Mouse (Mus musculus): ENCODE measurements around the gene Cacna1a. TPM values are rescaled to one million over a fixed set of nuclear protein-coding genes. Genes with fewer than 3 reads are reported as not detected.

Gene Cacna1a
- polyA plus RNA-seq, 1 experiment = 0.37 TPM

DNA sequence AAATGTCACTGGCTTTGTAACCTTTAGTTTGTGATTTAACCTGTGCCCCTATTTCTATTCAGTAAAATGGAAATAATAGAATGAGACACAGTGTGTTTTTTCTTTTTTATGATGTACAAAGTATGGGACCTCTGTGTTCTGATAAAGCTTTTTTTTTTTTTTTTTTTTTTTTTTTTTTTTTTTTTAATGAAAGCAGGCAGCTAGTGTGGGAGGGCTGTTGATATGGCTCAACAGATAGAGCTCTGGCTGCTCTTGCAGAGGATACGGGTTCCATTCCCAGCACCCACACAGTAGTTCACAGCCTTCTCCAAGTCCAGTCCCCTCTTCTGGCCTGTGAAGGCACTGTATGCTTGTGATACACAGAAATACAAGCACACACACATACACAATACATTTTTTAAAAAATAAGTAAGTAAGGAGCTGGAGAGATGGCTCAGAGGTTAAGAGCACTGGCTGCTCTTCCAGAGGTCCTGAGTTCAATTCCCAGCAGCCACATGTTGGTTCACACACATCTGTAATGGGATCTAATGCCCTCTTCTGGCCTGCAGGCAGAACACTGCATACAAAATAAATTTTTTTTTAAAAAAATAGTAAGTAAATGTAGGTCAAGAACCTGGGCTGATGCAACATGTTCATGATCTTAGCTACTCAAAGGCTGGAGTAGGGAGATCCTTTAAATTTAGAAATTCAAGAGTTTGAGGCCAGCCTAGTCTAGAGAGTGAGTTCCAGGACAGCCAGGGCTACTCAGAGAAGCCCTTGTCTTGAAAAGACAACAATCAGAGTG, 253.5 kb downstream of the Cacna1a start:
- H3K27ac ChIP-seq (ENCODE audit: control insufficient read depth, insufficient read depth, low read depth, low read length, poor library complexity) = no peak overlapping the region
- H3K4me3 ChIP-seq (replicated peaks; ENCODE audit: control insufficient read depth, low read depth, low read length) = no peak overlapping the region
- TF ChIP-seq CTCF (IDR thresholded peaks at IDR 0.05; ENCODE audit: control insufficient read depth, insufficient read depth, low read length) (no peak), POLR2A (IDR thresholded peaks at IDR 0.05; ENCODE audit: borderline replicate concordance, control insufficient read depth, low read depth, low read length) (no peak)
- no peaks in the 10 kb centered on the region for H3K4me1 ChIP-seq (ENCODE audit: control insufficient read depth, insufficient read depth, low read length)
- whole genome bisulfite sequencing = 63% methylated on average over 1 of the region's 1 CpGs

DNA sequence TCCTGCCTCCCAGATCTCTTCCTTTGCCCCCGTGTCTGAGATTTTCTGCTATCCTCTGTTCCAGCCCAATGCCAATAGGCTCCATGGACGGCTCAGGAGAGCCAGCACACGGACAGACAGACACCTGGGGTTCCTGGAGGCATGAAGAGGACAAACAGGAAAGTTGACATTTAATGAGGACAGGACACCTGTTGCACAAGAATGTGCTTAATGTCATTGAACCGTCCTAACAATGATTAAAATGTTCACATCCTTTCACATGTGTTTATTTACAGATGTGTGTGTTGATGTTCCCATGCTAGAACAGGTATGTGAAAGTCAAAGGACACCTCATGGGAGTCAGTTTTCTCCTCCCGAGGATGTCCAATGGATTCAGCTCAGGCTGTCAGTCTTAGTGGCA, 254.8 kb downstream of the Cacna1a start:
- Histone ChIP-seq H3K4me1 (ENCODE audit: control insufficient read depth, insufficient read depth, low read length) (no peaks in the 10 kb centered on the region), H3K27ac (ENCODE audit: control insufficient read depth, insufficient read depth, low read depth, low read length, poor library complexity) (no peak overlapping the region), H3K4me3 (replicated peaks; ENCODE audit: control insufficient read depth, low read depth, low read length) (no peak overlapping the region)
- no peak for TF ChIP-seq POLR2A (IDR thresholded peaks at IDR 0.05; ENCODE audit: borderline replicate concordance, control insufficient read depth, low read depth, low read length)
- TF ChIP-seq CTCF (IDR thresholded peaks at IDR 0.05; ENCODE audit: control insufficient read depth, insufficient read depth, low read length) = no peak
- 72% methylated on average over 5 of the region's 5 CpGs for WGBS

DNA sequence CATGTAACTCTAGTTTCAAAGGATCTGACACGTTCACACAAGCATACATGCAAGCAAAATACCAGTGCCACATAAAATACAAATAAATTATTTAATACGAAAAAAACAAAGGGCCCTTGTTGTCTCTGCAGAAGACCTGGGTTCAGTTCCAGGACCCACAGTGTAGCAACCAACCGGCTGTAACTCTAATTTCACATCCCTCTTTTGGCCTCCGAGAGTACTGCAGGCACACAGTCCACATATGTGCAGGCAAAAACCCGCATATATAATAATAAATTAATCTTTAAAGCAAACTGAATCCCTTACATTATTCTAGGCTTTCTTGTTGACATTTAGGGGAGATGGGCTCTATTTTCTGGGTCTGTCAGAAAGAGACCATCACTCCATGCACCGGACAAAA, 258.6 kb downstream of the Cacna1a start:
- H3K4me3 ChIP-seq (replicated peaks; ENCODE audit: control insufficient read depth, low read depth, low read length) = no peak overlapping the region
- no peak for TF ChIP-seq POLR2A (IDR thresholded peaks at IDR 0.05; ENCODE audit: borderline replicate concordance, control insufficient read depth, low read depth, low read length)
- no peak for TF ChIP-seq CTCF (IDR thresholded peaks at IDR 0.05; ENCODE audit: control insufficient read depth, insufficient read depth, low read length)
- H3K4me1 ChIP-seq (ENCODE audit: control insufficient read depth, insufficient read depth, low read length) = no peaks in the 10 kb centered on the region
- no peak overlapping the region for H3K27ac ChIP-seq (ENCODE audit: control insufficient read depth, insufficient read depth, low read depth, low read length, poor library complexity)
- 65% methylated on average over 6 of the region's 6 CpGs for WGBS

DNA sequence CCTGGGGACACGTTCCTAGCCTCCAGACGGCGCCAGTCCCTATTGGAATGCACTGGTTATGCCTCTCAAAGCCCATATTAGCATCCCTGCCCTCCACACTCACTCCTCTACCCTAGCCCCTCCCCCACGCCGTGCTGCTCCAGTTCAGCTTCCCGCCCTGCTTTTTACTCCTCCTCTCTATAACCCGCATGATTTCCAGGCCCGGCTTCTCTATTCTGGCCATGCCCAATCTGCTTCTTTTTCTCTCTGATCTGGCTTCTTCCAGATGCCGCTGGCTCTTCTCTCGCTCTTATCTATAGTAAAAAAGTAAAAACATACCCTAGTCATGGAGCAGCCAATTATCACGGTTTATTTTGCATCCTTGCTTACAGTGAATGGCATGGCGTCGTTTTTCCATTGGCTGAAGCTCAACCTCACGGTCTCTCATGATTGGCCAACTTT, 259.2 kb downstream of the Cacna1a start:
- TF ChIP-seq CTCF (IDR thresholded peaks at IDR 0.05; ENCODE audit: control insufficient read depth, insufficient read depth, low read length) (no peak), POLR2A (IDR thresholded peaks at IDR 0.05; ENCODE audit: borderline replicate concordance, control insufficient read depth, low read depth, low read length) (no peak)
- H3K4me1 ChIP-seq (ENCODE audit: control insufficient read depth, insufficient read depth, low read length) = no peaks in the 10 kb centered on the region
- no peak overlapping the region for H3K4me3 ChIP-seq (replicated peaks; ENCODE audit: control insufficient read depth, low read depth, low read length)
- no peak overlapping the region for H3K27ac ChIP-seq (ENCODE audit: control insufficient read depth, insufficient read depth, low read depth, low read length, poor library complexity)
- 35% methylated on average over 14 of the region's 14 CpGs for WGBS

DNA sequence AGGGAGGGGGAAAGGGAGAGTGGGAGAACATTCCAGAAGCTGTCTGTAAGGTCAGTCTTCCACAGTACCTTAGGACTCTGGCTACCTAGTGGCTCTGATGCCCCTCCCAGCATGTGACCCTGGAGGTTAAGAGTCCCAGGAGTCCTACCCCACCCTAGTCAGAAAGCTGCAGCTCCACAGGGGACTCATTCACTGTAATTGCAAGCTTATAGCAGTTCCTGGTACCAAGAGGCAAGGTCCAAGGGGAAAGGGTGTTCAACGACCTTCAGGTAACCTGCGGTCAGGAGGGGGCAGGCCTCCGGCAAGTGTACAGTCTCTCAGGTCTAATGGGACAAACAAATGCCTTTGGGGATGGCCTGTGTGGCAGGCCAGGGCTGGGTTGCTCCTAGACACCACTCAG, 262.0 kb downstream of the Cacna1a start:
- H3K27ac ChIP-seq (ENCODE audit: control insufficient read depth, insufficient read depth, low read depth, low read length, poor library complexity) = no peak overlapping the region
- no peaks in the 10 kb centered on the region for H3K4me1 ChIP-seq (ENCODE audit: control insufficient read depth, insufficient read depth, low read length)
- WGBS = 79% methylated on average over 3 of the region's 3 CpGs
- TF ChIP-seq POLR2A (IDR thresholded peaks at IDR 0.05; ENCODE audit: borderline replicate concordance, control insufficient read depth, low read depth, low read length) (no peak), CTCF (IDR thresholded peaks at IDR 0.05; ENCODE audit: control insufficient read depth, insufficient read depth, low read length) (no peak)
- H3K4me3 ChIP-seq (replicated peaks; ENCODE audit: control insufficient read depth, low read depth, low read length) = no peak overlapping the region

DNA sequence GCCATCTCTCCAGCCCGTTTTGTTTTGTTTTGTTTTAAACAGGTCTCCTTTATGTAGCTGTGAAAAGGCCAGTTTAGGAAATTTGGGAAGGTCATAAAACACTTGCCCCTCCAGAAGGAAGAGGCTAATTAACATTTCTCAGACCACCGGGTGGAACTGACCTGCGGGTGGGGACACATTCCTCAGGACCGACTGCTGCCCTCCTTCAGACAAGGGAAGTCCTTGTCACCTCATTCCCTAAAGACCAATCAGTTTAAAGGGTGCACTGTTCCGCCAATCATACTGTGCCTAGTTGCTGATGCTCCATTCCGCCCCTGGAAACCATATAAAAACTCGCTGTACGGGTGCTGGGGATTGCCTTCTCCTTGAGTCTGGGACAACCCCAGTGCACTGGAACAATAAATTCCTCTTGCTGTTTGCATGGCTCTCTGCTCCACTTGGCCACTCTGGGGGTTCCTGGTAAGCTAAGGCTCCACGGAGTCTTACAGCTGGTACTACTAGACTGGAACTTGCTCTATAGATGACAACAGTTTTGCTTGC, 264.9 kb downstream of the Cacna1a start:
- TF ChIP-seq POLR2A (IDR thresholded peaks at IDR 0.05; ENCODE audit: borderline replicate concordance, control insufficient read depth, low read depth, low read length) = no peak
- no peak for TF ChIP-seq CTCF (IDR thresholded peaks at IDR 0.05; ENCODE audit: control insufficient read depth, insufficient read depth, low read length)
- WGBS = 73% methylated on average over 9 of the region's 9 CpGs
- no peak overlapping the region for H3K27ac ChIP-seq (ENCODE audit: control insufficient read depth, insufficient read depth, low read depth, low read length, poor library complexity)
- H3K4me1 ChIP-seq (ENCODE audit: control insufficient read depth, insufficient read depth, low read length) = peaks cover 1% of the 10 kb centered on the region; the same call in 1 of the 2 replicates
- no peak overlapping the region for H3K4me3 ChIP-seq (replicated peaks; ENCODE audit: control insufficient read depth, low read depth, low read length)

DNA sequence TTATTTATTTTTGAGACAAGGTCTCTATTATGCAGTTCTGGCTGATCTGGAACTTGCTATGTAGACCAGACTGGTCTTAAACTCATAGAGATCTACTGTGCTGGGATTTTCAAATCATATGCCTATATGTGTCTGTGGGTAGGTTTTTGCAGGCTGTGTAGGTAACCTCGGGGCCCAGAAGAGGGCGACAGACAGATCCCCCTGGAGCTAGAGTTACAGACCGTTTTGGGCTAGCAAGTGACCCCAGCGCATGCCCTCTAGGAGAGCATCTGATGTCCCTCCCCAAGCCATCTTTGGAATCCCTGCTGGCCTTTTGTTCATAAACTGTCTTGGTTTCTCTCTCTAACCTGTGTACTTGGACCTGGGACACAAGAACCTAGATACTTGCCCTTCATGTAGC, 266.4 kb downstream of the Cacna1a start:
- 58% methylated on average over 4 of the region's 4 CpGs for WGBS
- Histone ChIP-seq H3K4me1 (ENCODE audit: control insufficient read depth, insufficient read depth, low read length) (peaks cover 1% of the 10 kb centered on the region; the same call in 1 of the 2 replicates), H3K4me3 (replicated peaks; ENCODE audit: control insufficient read depth, low read depth, low read length) (no peak overlapping the region), H3K27ac (ENCODE audit: control insufficient read depth, insufficient read depth, low read depth, low read length, poor library complexity) (no peak overlapping the region)
- TF ChIP-seq POLR2A (IDR thresholded peaks at IDR 0.05; ENCODE audit: borderline replicate concordance, control insufficient read depth, low read depth, low read length) = no peak
- TF ChIP-seq CTCF (IDR thresholded peaks at IDR 0.05; ENCODE audit: control insufficient read depth, insufficient read depth, low read length) = peak; percentile 40; the same call in 1 of the 2 replicates

DNA sequence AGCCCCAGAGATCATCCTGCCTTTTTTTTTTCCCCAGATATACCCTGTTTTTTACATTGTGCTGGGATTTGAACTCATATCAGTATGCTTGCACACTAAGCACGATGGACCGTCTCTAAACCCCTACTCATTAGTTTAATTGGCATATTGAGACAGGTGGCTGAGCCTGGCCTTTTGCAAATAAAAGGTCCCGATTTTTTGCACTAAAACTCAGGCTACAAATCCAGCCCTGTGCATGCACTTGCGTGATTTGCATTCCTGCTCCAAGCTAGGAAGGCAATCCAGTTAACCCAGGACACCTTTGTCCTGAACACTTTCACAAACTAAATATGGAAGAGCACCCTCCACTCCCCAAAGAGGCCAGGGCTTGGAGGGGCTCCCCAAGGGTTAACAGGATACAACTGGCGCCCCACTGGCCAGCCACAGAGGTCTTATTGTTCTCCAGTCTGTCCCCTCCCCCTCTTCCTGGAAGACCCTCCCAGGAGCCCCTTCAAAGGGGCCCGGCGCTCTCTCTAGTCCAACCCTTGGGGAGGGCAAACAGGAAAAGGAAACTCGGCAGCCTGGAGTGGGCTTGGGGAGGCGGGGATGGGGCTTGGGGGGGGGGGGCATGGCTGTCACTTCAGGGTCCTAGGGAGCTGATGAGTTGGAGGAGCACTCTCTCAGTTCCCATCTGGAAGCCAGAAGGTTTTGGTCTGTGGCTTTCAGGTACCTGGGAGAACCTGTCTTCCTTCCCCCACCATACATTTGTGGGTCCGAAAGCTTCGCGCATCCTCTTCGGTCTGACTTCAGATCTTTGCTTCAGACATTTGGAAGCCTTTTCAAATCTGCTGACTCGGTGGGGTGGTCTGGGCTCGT, 267.3 kb downstream of the Cacna1a start:
- TF ChIP-seq POLR2A (IDR thresholded peaks at IDR 0.05; ENCODE audit: borderline replicate concordance, control insufficient read depth, low read depth, low read length) = no peak
- TF ChIP-seq CTCF (IDR thresholded peaks at IDR 0.05; ENCODE audit: control insufficient read depth, insufficient read depth, low read length) = no peak
- WGBS = 11% methylated on average over 15 of the region's 15 CpGs
- Histone ChIP-seq H3K4me1 (ENCODE audit: control insufficient read depth, insufficient read depth, low read length) (peaks cover 4% of the 10 kb centered on the region), H3K4me3 (replicated peaks; ENCODE audit: control insufficient read depth, low read depth, low read length) (no peak overlapping the region), H3K27ac (ENCODE audit: control insufficient read depth, insufficient read depth, low read depth, low read length, poor library complexity) (no peak overlapping the region; the same call in 1 of the 2 replicates)
